Mouse (Mus musculus): Measurements from ENCODE around the gene Secisbp2.
"Not testable (repeated sequence)": the region's sequence is repeated elsewhere in the genome, so short reads cannot be mapped to it uniquely, and the experiment has no call there.

The Secisbp2 gene

DNA sequence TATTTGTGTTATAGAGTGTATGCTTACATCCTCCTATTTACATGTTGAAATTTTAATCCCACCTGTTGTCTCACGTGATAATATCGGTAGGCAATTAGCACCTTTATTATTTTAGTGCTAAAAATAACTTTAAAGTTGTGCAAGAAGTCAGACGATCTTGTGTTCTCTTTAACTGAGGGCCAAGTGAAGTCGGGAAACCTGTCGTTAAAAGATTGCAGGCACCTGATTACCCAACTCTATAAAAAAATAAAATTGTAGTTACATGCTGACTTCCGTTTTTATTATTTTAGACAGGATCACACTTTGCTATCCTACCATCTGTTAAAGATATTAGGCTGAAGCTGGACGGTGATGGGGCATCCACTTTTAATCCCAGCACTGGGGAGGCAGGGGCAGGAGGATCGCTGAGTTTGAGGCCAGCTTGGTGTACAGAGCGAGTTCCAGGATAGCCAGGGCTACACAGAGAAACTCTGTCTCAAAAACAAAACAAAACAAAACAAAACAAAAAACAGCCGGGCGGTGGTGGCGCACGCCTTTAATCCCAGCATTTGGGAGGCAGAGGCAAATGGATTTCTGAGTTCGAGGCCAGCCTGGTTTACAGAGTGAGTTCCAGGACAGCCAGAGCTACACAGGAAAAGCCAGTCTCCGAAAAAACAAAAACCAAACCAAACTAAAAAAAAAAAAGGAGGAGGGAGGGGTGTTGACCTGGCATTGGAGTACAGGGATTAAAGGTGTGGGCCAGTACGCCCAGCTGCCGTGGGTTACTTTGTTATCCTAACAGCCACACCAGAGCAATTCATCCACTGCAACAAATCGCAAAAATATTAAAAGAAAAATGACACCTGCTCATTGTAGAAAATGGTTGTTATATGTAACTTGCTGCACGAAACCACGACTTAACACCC is 7.3 kb upstream of the Secisbp2 start:
- no peak for DNase-seq

DNA sequence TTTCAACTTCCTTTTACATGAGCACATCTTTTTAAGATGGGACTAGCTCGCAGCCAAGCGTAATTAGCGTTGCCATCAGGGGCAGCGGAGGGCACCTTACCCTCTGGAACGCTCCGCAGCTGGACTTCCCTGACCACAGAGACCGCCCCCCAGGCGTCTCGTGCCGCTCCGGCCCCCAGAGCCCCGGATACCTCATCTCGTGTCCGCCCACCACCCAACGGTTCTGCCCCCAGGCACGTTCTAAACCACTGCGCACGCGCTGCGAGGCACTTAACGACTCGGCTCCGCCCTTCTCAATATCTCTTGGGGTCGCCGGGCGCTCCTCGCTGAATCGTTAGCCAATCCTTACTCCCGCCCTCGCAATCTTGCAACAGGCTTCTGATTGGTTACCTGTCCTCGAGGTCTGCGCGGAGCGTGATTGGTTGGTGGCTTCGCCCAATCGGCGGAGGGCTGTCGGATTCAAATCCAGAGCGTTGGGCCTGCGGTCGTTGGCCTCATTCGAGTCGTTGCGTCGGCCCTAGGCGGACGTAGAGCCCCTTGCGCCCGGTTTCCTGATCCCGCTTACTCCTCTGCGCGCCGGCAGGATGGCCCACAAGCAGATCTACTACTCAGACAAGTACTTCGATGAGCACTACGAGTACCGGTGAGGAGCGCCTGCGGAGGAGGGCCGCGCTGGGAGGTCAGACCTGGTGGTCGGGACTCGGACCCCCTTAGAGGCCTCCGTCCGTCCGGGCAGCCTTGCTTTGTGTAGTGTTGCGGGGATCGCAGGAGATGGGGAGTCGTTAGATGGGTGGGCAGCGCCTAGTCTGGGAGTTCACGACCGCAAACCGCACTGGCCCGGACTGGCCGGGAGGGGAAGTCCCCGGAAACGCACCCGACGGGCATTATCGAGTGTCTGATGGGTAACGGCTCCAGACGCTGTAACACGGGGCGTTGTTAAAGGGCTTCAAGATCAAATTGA is 6.4 kb upstream of the Secisbp2 start, which contains the start of gene Cks2:
TSS of gene Cks2 (plus strand) at position 404 of the 961 bp plus-strand sequence.
- peak; percentile 96 for DNase-seq

DNA sequence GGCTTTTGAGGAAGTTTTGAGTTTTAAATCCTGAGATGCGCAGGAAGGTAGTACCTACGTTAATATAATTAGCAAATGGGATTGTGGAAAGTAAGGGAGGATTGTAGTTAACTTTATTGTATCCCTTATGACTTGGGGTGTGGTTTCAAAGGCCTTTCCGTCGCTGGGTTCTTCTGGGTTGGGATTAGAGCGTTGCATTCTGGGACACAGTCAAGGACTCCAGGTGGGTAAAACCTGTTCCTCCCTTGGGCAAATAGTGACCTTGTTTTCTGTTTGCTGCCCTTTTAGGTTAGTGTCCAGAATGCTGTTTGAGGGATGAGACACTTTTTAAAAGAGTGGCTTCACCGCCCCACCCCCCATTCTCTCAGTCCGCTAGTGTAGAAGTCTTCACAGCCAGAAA is 5.6 kb upstream of the Secisbp2 start:
- DNase-seq: no peak

GRCm38 (mm10) chr13:51646362-51647027 is 5.0 kb upstream of the Secisbp2 start:
- DNase-seq: no peak

DNA sequence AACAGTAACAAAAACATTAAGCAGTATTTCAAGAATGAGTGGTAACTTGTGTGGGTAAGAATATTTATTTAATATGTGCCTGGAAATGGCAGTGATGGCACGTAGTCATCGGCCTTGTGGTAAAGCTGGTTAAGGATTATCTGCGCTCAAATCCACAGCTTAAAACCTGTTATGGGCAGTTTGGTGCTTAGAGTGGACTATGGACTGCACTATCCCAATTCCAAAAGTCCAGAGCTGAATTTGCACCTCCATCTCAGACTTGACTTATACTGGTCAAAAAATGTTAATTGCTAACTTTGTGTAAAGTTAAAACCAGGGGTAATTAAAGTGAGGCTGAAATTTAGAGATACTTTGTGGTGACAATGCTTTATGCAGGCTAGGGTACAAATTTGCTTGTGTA is 3.7 kb upstream of the Secisbp2 start:
- DNase-seq: no peak

DNA sequence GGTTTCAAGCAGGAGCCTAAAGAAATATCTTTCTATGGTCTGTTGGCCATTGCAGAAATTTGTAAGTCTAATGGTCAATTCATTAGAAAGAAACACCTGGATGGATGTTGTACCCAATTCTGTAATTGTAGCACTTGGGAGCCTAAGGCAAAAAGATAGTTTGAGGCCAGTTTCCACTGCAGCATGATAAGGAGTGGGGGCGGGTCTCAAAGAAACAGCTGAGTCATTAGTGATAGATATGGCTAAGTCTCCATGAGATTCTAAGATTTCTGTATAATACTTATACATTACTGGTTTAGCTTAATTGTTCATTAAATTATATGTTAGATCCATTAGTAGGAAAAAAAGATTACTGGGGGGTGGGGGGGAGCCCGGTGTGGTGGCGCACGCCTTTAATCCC is 3.3 kb upstream of the Secisbp2 start:
- DNase-seq: no peak

DNA sequence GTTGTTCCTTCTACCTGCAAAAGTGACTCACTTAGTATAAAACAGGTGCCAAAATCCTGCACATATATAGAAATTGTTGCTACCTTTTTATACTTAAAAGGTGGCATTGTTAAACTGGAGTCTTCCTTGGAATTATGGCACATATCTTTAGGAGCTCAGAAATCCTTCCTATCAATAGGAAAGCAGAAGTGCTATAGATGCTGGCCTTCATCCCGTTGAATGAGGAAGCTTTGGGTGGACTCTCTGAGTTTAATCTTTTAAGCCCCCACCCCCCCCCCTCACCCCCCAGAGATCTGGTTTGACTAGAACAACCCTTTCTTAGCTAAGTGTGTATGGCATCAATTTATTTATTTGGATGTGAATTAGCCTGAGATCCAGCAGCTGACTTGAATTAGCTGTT is 1.8 kb upstream of the Secisbp2 start:
- no peak for DNase-seq

GRCm38 (mm10) chr13:51653159-51653558 is 1.7 kb downstream of the Secisbp2 start:
- DNase-seq: no peak

DNA sequence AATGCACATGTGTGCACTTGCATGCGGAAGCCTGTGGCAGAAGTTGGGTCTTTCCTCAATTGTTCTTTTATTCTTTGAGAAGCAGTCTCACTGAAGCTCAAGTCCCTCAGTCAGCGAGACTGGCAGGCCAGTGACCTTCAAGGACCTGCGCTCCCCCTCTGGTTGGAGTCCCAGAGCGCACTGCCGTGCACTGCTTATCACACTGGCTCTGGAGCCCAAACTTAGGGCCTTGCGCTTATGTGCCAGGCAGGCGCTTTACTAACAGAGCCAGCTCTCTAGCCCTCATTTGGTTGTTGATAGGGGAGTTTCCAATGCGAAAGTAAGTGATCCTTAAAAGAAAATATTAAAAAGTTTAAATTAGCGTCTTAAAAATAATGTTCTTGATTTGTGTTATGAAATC is 2.5 kb downstream of the Secisbp2 start:
- no peak for DNase-seq

DNA sequence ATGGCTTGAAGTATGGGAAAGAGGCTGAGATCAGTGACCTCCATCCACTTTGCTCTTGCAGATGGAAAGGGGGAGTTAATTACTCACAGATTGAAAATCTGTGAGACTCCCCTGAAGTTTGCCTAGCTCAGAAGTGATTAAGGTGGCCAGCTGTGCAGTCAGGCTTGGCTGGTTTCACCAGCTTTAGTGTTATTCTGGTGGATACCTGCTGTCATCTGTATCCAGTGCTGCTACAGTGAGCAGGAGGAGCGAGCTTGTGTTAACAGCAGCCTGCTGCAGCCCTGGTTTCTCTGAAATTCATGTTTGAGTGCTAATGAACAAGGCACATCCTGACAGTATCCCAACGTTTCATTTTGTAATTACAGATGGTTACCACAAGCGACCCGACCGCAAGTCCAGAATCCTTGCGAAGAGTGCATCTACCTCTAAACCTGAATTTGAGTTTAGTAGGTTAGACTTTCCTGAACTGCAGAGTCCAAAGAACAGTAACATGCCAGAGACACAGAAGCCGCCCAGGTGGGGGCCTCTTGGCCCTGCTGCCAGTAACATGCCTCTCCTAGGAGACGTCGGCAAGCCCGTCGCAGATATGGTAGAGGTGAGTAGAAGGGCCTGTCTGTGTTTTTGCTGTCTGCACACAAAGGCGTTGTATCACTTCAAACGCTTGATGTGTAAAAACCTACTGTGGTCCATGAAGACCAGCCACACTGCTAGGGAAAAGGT is 5.2 kb downstream of the Secisbp2 start:
- DNase-seq: no peak

DNA sequence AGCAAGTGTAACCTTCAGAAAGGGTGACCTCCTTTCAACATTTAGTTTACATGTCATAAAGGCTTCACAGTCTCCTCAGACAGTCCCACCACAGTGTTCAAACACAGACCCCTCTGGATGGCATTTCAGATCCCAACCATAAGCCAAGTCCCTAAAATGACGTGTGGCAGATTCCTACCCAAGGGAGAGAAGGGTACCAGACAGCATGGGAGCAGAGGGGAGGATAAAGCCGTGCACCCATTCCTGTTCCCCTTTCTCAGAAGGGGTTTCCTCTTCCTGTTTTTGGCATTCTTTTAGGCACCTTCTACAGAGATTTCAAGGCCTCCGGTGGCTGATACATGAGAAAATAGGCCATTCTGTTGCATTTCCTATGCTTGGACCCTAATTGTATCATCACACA is 6.6 kb downstream of the Secisbp2 start:
- no peak for DNase-seq

DNA sequence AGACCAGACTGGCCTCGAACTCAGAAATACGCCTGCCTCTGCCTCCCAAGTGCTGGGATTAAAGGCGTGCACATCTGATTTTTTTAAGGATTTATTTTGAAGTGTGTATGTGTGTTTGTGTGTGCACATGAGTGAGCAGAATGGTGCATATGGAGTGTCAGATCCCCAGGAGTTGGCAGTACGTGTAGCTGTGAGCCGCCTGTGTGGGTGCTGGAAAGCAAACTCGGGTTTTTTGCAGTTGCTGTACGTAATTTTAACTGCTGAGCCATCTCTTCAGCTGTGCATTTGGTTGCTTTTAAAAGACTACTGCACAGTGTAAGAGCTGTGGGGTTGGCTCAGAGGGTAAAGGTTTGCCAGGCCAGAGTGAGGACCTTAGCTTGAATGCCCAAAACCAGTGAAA is 8.1 kb downstream of the Secisbp2 start:
- no peak for DNase-seq

GRCm38 (mm10) chr13:51663561-51663960 is 12.1 kb downstream of the Secisbp2 start:
- no peak for DNase-seq

DNA sequence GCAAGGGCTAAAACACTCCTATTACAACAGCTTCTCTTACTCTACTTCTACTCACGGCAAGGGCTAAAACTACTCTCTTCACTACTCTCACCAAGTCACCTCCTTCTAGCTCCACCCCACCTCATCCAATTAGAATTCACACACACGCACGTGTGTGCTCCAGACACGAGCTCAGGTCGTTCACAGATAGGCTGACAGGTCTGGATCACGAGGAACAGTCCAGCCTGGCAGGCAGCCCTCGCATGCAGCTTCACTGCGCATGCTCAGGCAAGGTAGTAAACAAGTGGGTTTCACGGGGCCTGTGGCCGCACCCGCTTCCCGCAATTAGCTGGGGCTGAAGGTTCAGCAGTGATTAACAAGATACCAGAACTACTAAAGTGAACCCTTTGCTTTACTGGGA is 16.7 kb downstream of the Secisbp2 start:
- not testable (repeated sequence) for DNase-seq

DNA sequence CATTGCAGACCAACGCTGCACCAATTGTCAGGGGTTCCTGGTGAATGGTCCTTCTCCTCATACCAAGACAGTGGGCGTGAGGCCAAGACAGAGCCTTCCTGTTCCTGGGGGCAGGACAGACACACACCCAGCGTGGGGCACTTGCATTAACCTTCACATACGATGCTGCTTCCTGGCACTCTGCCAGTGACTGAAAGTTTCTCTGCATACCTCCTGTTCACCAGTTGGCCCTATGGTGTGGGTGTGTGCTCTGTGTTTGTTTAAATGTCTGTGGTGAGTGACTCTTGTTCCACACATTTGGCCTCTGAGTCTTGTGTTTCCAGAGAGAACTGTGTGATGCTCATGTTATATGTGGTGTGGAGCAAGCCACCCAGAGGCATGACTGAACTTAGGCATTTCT is 25.1 kb downstream of the Secisbp2 start:
- no peak for DNase-seq

GRCm38 (mm10) chr13:51677041-51677440 is 25.5 kb downstream of the Secisbp2 start:
- no peak for DNase-seq

DNA sequence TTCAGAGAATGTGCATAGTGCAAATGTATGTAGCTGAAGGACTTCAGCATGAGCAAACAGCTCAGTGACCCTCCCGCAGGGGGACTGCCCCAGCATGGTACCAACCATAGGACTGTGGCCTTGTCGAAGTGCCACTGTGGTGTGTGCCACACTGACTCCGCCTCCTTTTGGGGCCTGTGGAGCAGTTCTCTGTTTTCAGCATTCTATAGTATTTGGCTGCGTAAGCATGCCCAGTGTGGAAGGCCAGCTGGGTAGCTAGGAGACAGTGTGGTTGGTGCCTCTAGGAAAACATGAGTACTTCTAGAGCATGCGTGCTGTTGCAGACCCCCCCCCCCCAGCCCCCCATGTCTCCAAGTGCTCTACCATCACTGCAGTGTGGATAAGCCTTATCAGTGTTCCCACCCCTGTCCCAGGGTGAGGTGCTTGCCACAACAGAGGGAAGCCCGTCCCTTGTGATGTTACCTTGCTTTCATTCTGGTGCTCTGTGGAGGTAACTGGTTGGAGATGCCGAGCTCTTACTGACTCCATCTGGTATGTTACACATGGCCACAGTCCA is 26.2 kb downstream of the Secisbp2 start:
- DNase-seq: no peak

GRCm38 (mm10) chr13:51678687-51679086 is 27.2 kb downstream of the Secisbp2 start:
- DNase-seq: no peak

DNA sequence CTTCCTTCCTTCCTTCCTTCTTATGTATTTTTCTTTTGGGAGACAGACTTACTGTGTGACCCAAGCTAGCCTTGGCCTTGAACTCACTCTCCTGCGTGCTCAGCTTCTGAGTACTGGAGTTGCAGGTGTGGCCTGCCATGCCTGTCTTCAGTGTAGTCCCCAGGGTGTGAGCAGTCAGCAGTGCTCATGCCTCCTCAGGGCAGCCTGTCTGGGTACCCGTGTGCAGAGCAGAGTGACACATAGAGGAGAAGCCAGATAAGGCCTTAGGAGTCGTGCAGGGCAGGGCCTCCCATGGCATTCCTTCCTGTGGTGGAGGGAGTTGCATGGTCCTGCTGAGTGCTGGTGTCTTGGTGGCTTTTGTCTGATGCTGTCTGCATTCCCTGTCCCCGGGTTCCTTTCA is 27.8 kb downstream of the Secisbp2 start:
- no peak for DNase-seq

DNA sequence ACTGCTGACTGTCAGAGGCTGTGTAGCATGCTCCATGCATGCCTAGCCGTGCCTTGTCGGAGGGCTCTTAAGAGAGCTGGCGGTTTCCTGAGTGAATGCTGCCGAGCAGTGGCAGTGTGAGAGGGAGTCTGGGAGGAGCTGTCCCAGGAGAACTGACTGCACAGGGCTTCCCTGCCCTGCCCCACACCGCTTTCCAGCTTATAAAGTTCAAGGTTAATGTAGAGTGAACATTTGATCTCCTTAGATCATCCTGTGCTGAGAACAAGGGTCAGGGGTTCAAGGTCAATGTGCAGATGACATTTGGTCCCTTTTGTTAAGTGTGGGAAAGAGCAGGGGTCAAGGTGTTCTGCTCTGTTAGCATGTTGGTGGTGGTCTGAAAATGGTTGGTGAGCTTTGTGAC is 29.6 kb downstream of the Secisbp2 start:
- no peak for DNase-seq

DNA sequence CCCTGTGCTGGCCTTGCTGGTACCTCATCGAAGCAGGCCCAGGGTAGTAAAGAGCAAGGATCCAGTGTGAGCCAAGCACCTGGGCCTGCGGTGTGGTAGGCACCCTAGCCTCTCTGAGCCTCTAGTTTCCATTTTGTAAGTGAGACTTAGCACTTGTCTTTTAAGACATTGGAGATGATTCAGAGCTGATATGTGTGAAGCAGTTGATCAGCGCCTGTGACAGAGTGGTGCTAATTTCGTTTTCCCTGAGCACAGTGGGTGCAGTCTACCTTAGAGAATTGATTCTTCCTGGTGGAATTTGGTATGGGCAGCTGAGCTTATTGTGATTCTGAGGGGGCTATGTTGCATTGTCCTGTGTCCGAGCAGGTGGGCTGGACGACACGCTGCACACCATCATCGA is 30.1 kb downstream of the Secisbp2 start:
- no peak for DNase-seq

Measured in cerebellum, adult 11-12 months (tissue).